Mouse (Mus musculus) brain, embryonic 14.5 days (tissue): ENCODE measurements around the gene Btbd9. TPM values are rescaled to one million over a fixed set of nuclear protein-coding genes. Genes with fewer than 3 reads are reported as not detected.

ENCODE experiments used
- DNase-seq: peaks from one replicate; pipeline ENCODE4 v3.0.0-alpha.2; 2011; ENCODE audit warnings: low read depth
- CTCF ChIP-seq: fragments of 200-500 bp; IDR thresholded peaks from 2 replicates; pipeline ENCODE4 v1.5.1; 2012; ENCODE audit warnings: inconsistent platforms, mild to moderate bottlenecking, moderate library complexity, borderline replicate concordance; ENCODE audit not compliant: insufficient read depth, insufficient read length; ENCODE audit errors: extremely low read depth
- POLR2A ChIP-seq: fragments of 200-500 bp; IDR thresholded peaks from 2 replicates; pipeline ENCODE4 v1.6.1; 2012; ENCODE audit warnings: mild to moderate bottlenecking, inconsistent platforms, borderline replicate concordance; ENCODE audit not compliant: poor library complexity, insufficient read depth, insufficient read length, severe bottlenecking; ENCODE audit errors: extremely low read depth
- polyA plus RNA-seq: library from polyadenylated mRNA; depleted of rRNA; stranded (reverse); fragments of >200 nt; gene quantifications from 2 replicates; pipeline ENCODE4 v1.2.3, GENCODE M21; 2012

The Btbd9 gene
- polyA plus RNA-seq, 1 experiment = 72.5 TPM

- peak; percentile 49 for DNase-seq
- TF ChIP-seq POLR2A (no peak), CTCF (no peak)
Observed at GRCm38 (mm10) chr17:30348031-30348430, 228.3 kb downstream of the Btbd9 start.

- TF ChIP-seq CTCF (no peak), POLR2A (no peak)
- DNase-seq = peak; percentile 78
Observed at GRCm38 (mm10) chr17:30347101-30347613, 229.1 kb downstream of the Btbd9 start.

DNA sequence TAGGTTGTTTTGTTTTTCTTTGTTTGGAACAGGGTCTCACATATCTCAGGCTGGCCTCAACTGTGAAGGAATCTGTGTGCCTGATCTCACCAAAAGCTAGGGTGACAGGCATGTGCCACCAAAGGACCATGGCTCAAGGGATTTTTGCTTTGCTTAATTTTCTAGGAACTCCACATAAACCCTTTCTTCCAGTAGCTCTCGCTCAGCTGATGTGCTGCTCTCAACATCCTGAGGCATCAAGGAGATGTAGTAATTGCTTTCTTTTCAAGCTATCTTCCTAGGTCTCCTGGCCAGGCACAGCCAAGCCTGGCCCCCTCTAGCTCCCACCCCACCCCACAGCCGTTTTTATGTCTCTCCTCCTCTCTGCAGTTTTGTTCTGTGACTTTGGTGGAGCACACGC, 231.3 kb downstream of the Btbd9 start:
- no peak for DNase-seq
- no peak for TF ChIP-seq CTCF
- TF ChIP-seq POLR2A = no peak

DNA sequence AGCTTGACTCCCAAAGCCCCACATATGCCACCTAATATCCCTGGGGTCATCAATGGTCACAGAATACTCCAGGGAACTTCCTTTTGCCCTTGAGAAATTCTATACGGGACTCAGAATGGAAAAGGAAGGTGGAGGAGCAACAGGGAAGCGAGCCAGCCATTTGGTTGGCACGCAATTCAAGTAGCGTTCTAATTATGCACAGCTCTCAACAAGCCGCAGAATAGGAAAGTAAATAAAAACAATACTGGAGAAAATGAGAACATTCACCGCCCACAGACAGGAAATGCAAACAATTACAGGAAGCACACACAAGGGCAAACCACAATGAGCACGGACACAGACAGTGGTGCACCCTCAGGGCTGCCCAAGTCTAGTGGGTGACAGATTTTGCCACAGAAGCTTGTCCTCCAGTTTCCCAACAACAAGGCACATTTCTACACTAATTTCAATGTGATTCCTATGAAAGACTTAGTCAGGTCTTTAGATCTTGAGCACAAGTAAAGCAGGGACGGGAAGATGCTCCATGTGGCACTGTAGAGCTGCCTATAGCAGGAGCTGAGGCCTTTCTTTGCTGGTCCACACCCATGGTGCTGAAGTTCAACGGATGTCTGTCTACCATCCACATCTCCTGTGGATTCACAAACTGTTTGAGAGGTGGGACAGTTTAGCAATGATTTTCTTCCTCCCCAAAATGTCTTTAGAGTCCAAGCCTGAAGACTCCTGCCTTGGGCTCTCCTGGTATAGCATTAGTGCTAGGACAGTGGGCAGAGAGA, 232.4 kb downstream of the Btbd9 start:
- TF ChIP-seq POLR2A (no peak), CTCF (no peak)
- DNase-seq = peak; percentile 51

DNA sequence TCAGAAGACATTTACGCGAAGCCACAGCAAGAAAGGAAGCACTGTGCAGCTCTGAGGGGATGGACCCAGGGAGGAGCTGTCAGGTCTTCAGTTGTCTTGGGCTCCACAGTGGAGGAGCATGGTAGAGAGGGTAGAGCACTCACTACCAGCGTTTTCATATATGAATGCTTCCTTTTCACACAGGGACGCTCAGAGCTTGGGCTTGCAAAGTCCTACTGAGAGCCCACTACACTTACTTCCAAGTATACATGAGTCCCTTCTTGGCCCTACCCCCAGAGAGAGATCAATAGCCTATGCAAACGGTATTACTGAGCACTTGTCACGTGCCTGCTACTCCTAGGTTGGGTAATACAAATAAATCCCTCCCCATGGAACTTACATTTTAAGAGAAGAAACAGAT, 234.7 kb downstream of the Btbd9 start:
- DNase-seq = no peak
- TF ChIP-seq CTCF = no peak
- TF ChIP-seq POLR2A = no peak

- DNase-seq = peak; percentile 64
- TF ChIP-seq CTCF = no peak
- TF ChIP-seq POLR2A = no peak
Observed at GRCm38 (mm10) chr17:30340495-30341126, 235.7 kb downstream of the Btbd9 start.

DNA sequence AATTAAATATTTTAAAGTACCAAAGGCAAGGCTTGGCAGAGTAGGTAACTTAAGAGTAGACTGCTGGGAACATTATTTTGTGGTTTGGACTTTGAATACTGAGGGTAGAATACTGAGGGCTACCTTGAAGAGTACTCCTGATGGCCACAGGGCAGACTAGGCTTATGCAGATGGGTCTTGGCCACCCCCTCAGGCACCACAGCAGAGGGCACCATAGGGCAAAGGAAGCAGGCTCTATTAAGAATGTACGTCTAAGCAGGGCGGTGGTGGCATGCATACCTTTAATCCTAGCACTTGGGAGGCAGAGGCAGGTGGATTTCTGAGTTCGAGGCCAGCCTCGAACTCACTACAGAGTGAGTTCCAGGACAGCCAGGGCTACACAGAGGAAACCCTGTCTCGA, 237.0 kb downstream of the Btbd9 start:
- no peak for DNase-seq

GRCm38 (mm10) chr17:30336816-30337215, 239.5 kb downstream of the Btbd9 start:
- TF ChIP-seq POLR2A (no peak), CTCF (no peak)
- no peak for DNase-seq

More for the DNA sequence above, 237.0 kb downstream of the Btbd9 start:
- no peak for TF ChIP-seq CTCF
- no peak for TF ChIP-seq POLR2A

- no peak for DNase-seq
- TF ChIP-seq CTCF = no peak
- TF ChIP-seq POLR2A = no peak
Observed at GRCm38 (mm10) chr17:30336280-30336679, 240.0 kb downstream of the Btbd9 start.

DNA sequence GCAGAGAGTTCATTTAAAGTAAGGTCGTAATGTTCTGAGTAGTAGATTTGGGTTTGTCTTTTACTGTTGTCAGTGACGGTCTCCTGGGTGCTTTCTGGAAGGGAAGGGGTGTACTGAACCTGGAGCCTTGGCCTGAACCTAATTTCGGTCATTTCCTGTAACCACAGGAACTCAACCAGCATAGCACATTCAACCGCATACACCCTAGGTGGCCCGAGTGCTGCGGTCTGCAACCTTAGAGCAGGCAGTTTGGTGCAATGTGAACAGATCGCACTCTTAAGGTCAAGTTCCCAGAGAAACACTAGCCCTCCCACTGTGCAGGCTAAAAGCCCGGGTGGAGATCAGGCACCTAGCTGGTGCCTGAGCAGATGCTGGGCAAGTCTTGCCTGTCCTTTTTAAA, 240.5 kb downstream of the Btbd9 start:
- no peak for TF ChIP-seq CTCF
- no peak for TF ChIP-seq POLR2A
- no peak for DNase-seq

GRCm38 (mm10) chr17:30334257-30334656, 242.0 kb downstream of the Btbd9 start:
- DNase-seq = no peak
- TF ChIP-seq CTCF (no peak), POLR2A (no peak)

DNA sequence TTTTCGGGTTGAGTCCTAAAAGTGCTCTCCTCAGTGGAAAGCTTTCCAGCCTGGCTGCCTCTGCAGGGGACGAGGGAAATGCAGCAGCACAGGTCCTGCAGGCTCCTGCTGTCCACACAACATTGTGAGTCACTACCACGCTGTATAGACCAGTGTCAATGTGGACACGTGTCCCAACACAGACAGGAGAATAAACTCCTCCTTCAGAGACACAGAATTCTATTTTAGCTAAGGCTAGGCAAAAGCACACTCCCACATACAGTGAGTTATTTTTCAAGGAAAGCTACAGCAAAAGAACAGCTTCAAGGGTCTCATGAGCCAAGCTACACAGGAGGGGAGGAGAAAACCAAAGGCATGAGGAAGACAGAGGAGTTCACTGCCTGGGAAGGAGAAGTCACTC, 243.2 kb downstream of the Btbd9 start:
- TF ChIP-seq CTCF (no peak), POLR2A (no peak)
- no peak for DNase-seq

GRCm38 (mm10) chr17:30331380-30331779, 244.9 kb downstream of the Btbd9 start:
- DNase-seq = no peak
- no peak for TF ChIP-seq POLR2A
- TF ChIP-seq CTCF = no peak
